Mouse (Mus musculus): ENCODE data around the gene Lyar. TPM values are rescaled to one million over a fixed set of nuclear protein-coding genes. Genes with fewer than 3 reads are reported as not detected.

Lyar gene
- polyA plus RNA-seq, 1 experiment from 2014 or later, result 81.4 TPM

GRCm38 (mm10) chr5:38277098-38277866, 57.0 kb downstream of the Lyar start:
- Histone ChIP-seq H3K4me3 (replicated peaks) (peak overlapping the region; percentile 32), H3K27ac (replicated peaks) (no peak overlapping the region), H3K36me3 (no peaks in the 10 kb centered on the region), H3K4me2 (replicated peaks) (peak overlapping the region; percentile 52), H3K27me3 (peaks cover 66% of the 10 kb centered on the region), H3K9ac (no peak overlapping the region), H3K9me3 (replicated peaks) (no peaks in the 10 kb centered on the region), H3K4me1 (peaks cover 20% of the 10 kb centered on the region)
- 0 out of 2 replicates have a peak, but pooled peaks have one; percentile 21 for ATAC-seq (ENCODE audit: insufficient number of reproducible peaks, low FRiP score, low TSS enrichment, low read depth)
- 1% methylated on average over 64 of the region's 65 CpGs for WGBS

GRCm38 (mm10) chr5:38277936-38278600, 57.8 kb downstream of the Lyar start:
- no peak for ATAC-seq (ENCODE audit: insufficient number of reproducible peaks, low FRiP score, low TSS enrichment, low read depth)
- H3K4me2 ChIP-seq (replicated peaks), result peak overlapping the region; percentile 52
- H3K9me3 ChIP-seq (replicated peaks), result no peaks in the 10 kb centered on the region
- no peak overlapping the region for H3K27ac ChIP-seq (replicated peaks)
- WGBS, result 17% methylated on average over 12 of the region's 12 CpGs
- H3K4me1 ChIP-seq, result peaks cover 20% of the 10 kb centered on the region
- no peak overlapping the region for H3K9ac ChIP-seq
- H3K36me3 ChIP-seq, result no peaks in the 10 kb centered on the region
- H3K27me3 ChIP-seq, result peaks cover 66% of the 10 kb centered on the region
- H3K4me3 ChIP-seq (replicated peaks), result peak overlapping the region; percentile 32

- Histone ChIP-seq H3K36me3 (no peaks in the 10 kb centered on the region), H3K9me3 (replicated peaks) (no peaks in the 10 kb centered on the region), H3K9ac (no peak overlapping the region), H3K27me3 (peaks cover 53% of the 10 kb centered on the region), H3K4me3 (replicated peaks) (no peak overlapping the region), H3K4me2 (replicated peaks) (no peak overlapping the region), H3K4me1 (peaks cover 20% of the 10 kb centered on the region), H3K27ac (replicated peaks) (no peak overlapping the region)
- no peak for ATAC-seq (ENCODE audit: insufficient number of reproducible peaks, low FRiP score, low TSS enrichment, low read depth)
- 23% methylated on average over 1 of the region's 1 CpGs for WGBS
Measured at GRCm38 (mm10) chr5:38280075-38280474, 59.8 kb downstream of the Lyar start.

Other genes with a start within 250 kb of the Lyar start
- 47.4 and 47.5 TPM in 2 replicates for gene Stx18, start 181.7 kb upstream of the Lyar start, polyA plus RNA-seq (2015; fragmentation: Nextera tagmentation; extraction: Ambion mirVana)
- gene Nsg1, start 60.6 kb upstream of the Lyar start, polyA plus RNA-seq (2015; fragmentation: Nextera tagmentation; extraction: Ambion mirVana), result 116 and 124 TPM in 2 replicates
- 12.9 and 15.3 TPM in 2 replicates for gene Zbtb49, start within 50 bp of the Lyar start, polyA plus RNA-seq (2015; fragmentation: Nextera tagmentation; extraction: Ambion mirVana)
- gene Tmem128, start 39.7 kb downstream of the Lyar start, polyA plus RNA-seq (2015; fragmentation: Nextera tagmentation; extraction: Ambion mirVana), result 62.8 and 67.8 TPM in 2 replicates
- gene Otop1, start 55.5 kb downstream of the Lyar start, polyA plus RNA-seq (2015; fragmentation: Nextera tagmentation; extraction: Ambion mirVana), result not detected in 2 replicates
- 0.11 TPM in 1 of 2 replicates, not detected in the other for gene Drd5, start 98.9 kb downstream of the Lyar start, polyA plus RNA-seq (2015; fragmentation: Nextera tagmentation; extraction: Ambion mirVana)